Mouse (Mus musculus): Measurements from ENCODE around the gene Tmem159.

Gene Tmem159

GRCm38 (mm10) chr7:120102164-120102972, at the start of gene Tmem159:
TSS of gene Tmem159 (plus strand) at chr7:120102353.
- DNase-seq (ENCODE audit: low read depth): peak; percentile 65

- no peak for DNase-seq (ENCODE audit: low read depth)
Measured at GRCm38 (mm10) chr7:120054016-120054415, 48.1 kb upstream of the Tmem159 start.

- no peak for DNase-seq (ENCODE audit: low read depth)
Measured at GRCm38 (mm10) chr7:120055479-120055878, 46.7 kb upstream of the Tmem159 start.

- DNase-seq (ENCODE audit: low read depth): peak; percentile 7
Measured at GRCm38 (mm10) chr7:120064045-120064444, 38.1 kb upstream of the Tmem159 start.

- no peak for DNase-seq (ENCODE audit: low read depth)
Measured at GRCm38 (mm10) chr7:120068114-120068513, 34.0 kb upstream of the Tmem159 start.

- no peak for DNase-seq (ENCODE audit: low read depth)
Measured at GRCm38 (mm10) chr7:120069164-120069563, 33.0 kb upstream of the Tmem159 start.

- DNase-seq (ENCODE audit: low read depth): no peak
Measured at GRCm38 (mm10) chr7:120080177-120080576, 22.0 kb upstream of the Tmem159 start.

- DNase-seq (ENCODE audit: low read depth): no peak
Measured at GRCm38 (mm10) chr7:120093033-120093432, 9.1 kb upstream of the Tmem159 start.

GRCm38 (mm10) chr7:120094216-120094615, 7.9 kb upstream of the Tmem159 start:
- no peak for DNase-seq (ENCODE audit: low read depth)

- DNase-seq (ENCODE audit: low read depth): no peak
Measured at GRCm38 (mm10) chr7:120095180-120095579, 7.0 kb upstream of the Tmem159 start, which contains the start of gene Dnah3. TSS of gene Dnah3 (minus strand) at chr7:120095280.

GRCm38 (mm10) chr7:120097845-120098244, 4.3 kb upstream of the Tmem159 start:
- DNase-seq (ENCODE audit: low read depth): peak; percentile 40

GRCm38 (mm10) chr7:120098403-120098802, 3.8 kb upstream of the Tmem159 start:
- peak; percentile 69 for DNase-seq (ENCODE audit: low read depth)

- DNase-seq (ENCODE audit: low read depth): no peak
Measured at GRCm38 (mm10) chr7:120103019-120103567, 940 bp downstream of the Tmem159 start.

GRCm38 (mm10) chr7:120104975-120105374, 2.8 kb downstream of the Tmem159 start:
- no peak for DNase-seq (ENCODE audit: low read depth)

GRCm38 (mm10) chr7:120106356-120106755, 4.2 kb downstream of the Tmem159 start:
- DNase-seq (ENCODE audit: low read depth): no peak

- no peak for DNase-seq (ENCODE audit: low read depth)
Measured at GRCm38 (mm10) chr7:120109676-120110075, 7.5 kb downstream of the Tmem159 start.

- DNase-seq (ENCODE audit: low read depth): no peak
Measured at GRCm38 (mm10) chr7:120116976-120117375, 14.8 kb downstream of the Tmem159 start.

- DNase-seq (ENCODE audit: low read depth): no peak
Measured at GRCm38 (mm10) chr7:120117529-120117928, 15.4 kb downstream of the Tmem159 start.

- DNase-seq (ENCODE audit: low read depth): no peak
Measured at GRCm38 (mm10) chr7:120123776-120124175, 21.6 kb downstream of the Tmem159 start.

- DNase-seq (ENCODE audit: low read depth): peak; percentile 57
Measured at GRCm38 (mm10) chr7:120124844-120125243, 22.7 kb downstream of the Tmem159 start.

GRCm38 (mm10) chr7:120126976-120127685, 25.0 kb downstream of the Tmem159 start:
- DNase-seq (ENCODE audit: low read depth): no peak

GRCm38 (mm10) chr7:120127686-120128059, 25.5 kb downstream of the Tmem159 start:
- no peak for DNase-seq (ENCODE audit: low read depth)

- DNase-seq (ENCODE audit: low read depth): no peak
Measured at GRCm38 (mm10) chr7:120128951-120129350, 26.8 kb downstream of the Tmem159 start.

Data from induced T-regulatory cell, adult 2 months (primary cell).